Mouse (Mus musculus) cerebellum, postnatal 14 days (tissue): ENCODE measurements at regions not wholly inside any gene's neighbourhood (a gene's known extent, or its start where the extent isn't known, plus 50 kb on each side); places are given as distances from the start of the nearest gene placed in this dataset.

ENCODE experiments used
- DNase-seq, 2 experiments: peaks; one replicate each; pipeline ENCODE4 v3.0.0; 2021; ENCODE audit warnings: mixed read lengths in 2 of 2

- no peak for DNase-seq
Observed at GRCm38 (mm10) chr1:18849038-18849437, 253.8 kb upstream of the Tfap2d start.

GRCm38 (mm10) chr1:18857457-18857856 is 245.4 kb upstream of the Tfap2d start:
- DNase-seq: no peak

- DNase-seq: peak in 1 of 2 experiments; percentile 46
Observed at GRCm38 (mm10) chr1:18903266-18903665, 199.6 kb upstream of the Tfap2d start.

GRCm38 (mm10) chr1:18903696-18904095 is 199.1 kb upstream of the Tfap2d start:
- peak; percentile 58 to 68 for DNase-seq

GRCm38 (mm10) chr1:18911578-18911977 is 191.2 kb upstream of the Tfap2d start:
- no peak for DNase-seq

- DNase-seq: no peak
Observed at GRCm38 (mm10) chr1:18956276-18956675, 146.5 kb upstream of the Tfap2d start.

- DNase-seq: no peak
Observed at GRCm38 (mm10) chr1:18956975-18957374, 145.8 kb upstream of the Tfap2d start.

GRCm38 (mm10) chr1:18961464-18961863 is 141.4 kb upstream of the Tfap2d start:
- DNase-seq: peak in 1 of 2 experiments; percentile 8

- DNase-seq: no peak
Observed at GRCm38 (mm10) chr1:18961889-18962288, 140.9 kb upstream of the Tfap2d start.

- no peak for DNase-seq
Observed at GRCm38 (mm10) chr1:18968935-18969334, 133.9 kb upstream of the Tfap2d start.

GRCm38 (mm10) chr1:18970173-18970572 is 132.6 kb upstream of the Tfap2d start:
- DNase-seq: no peak

GRCm38 (mm10) chr1:18973826-18974620 is 128.8 kb upstream of the Tfap2d start:
- no peak for DNase-seq

GRCm38 (mm10) chr1:18974860-18975439 is 127.9 kb upstream of the Tfap2d start:
- DNase-seq: no peak

GRCm38 (mm10) chr1:18975500-18975899 is 127.3 kb upstream of the Tfap2d start:
- DNase-seq: no peak

- peak; percentile 7 to 34 for DNase-seq
Observed at GRCm38 (mm10) chr1:18976705-18977309, 126.0 kb upstream of the Tfap2d start.

- no peak for DNase-seq
Observed at GRCm38 (mm10) chr1:18979141-18979540, 123.7 kb upstream of the Tfap2d start.

GRCm38 (mm10) chr1:19016778-19017177 is 86.0 kb upstream of the Tfap2d start:
- DNase-seq: peak; percentile 51 to 56
